Mouse (Mus musculus) embryonic facial prominence, embryonic 11.5 days (tissue): ENCODE measurements around the gene Prkcz. TPM values are rescaled to one million over a fixed set of nuclear protein-coding genes. Genes with fewer than 3 reads are reported as not detected.

Source experiments
- ATAC-seq: fragments of 200-750 bp; cut with Nextera tagmentation; replicated peaks from 2 replicates; pipeline ENCODE4 v1.8.0; 2017; ENCODE audit warnings: low read depth; ENCODE audit not compliant: insufficient number of reproducible peaks, low FRiP score, low TSS enrichment
- DNase-seq: peaks from one replicate; pipeline ENCODE4 v3.0.0-alpha.2; 2015; ENCODE audit warnings: low spot score
- H3K27ac ChIP-seq: fragments of 300-500 bp; sonication (generic); replicated peaks from 2 replicates; pipeline ENCODE4 v1.5.1; 2014; ENCODE audit warnings: mild to moderate bottlenecking, low read depth, low read length, control low read depth
- H3K27me3 ChIP-seq: fragments of 300-500 bp; sonication (generic); 2 replicates; pipeline ENCODE4 v1.6.1; 2014; ENCODE audit warnings: mild to moderate bottlenecking, low read length, moderate library complexity, mixed read lengths; ENCODE audit not compliant: control insufficient read depth, insufficient read depth
- H3K36me3 ChIP-seq: fragments of 300-500 bp; sonication (generic); replicated peaks from 2 replicates; pipeline ENCODE4 v1.6.1; 2014; ENCODE audit warnings: low read depth, mild to moderate bottlenecking, low read length, moderate library complexity, mixed read lengths; ENCODE audit not compliant: control insufficient read depth, insufficient read depth
- H3K4me1 ChIP-seq: fragments of 300-500 bp; sonication (generic); 2 replicates; pipeline ENCODE4 v1.6.1; 2014; ENCODE audit warnings: low read length, mixed read lengths; ENCODE audit not compliant: control insufficient read depth, insufficient read depth
- H3K4me2 ChIP-seq: fragments of 300-500 bp; sonication (generic); 2 replicates; pipeline ENCODE4 v1.6.1; 2014; ENCODE audit warnings: low read depth, mild to moderate bottlenecking, control low read depth, low read length, moderate library complexity
- H3K4me3 ChIP-seq: fragments of 300-500 bp; sonication (generic); 2 replicates; pipeline ENCODE4 v1.5.1; 2014; ENCODE audit warnings: low read depth, low read length, control low read depth
- H3K9ac ChIP-seq: fragments of 300-500 bp; sonication (generic); replicated peaks from 2 replicates; pipeline ENCODE4 v1.6.1; 2014; ENCODE audit warnings: mild to moderate bottlenecking, control low read depth, low read length
- H3K9me3 ChIP-seq: fragments of 300-500 bp; sonication (generic); replicated peaks from 2 replicates; pipeline ENCODE4 v1.6.1; 2016; ENCODE audit warnings: mild to moderate bottlenecking, low read length, inconsistent platforms, mixed read lengths; ENCODE audit not compliant: control insufficient read depth
- WGBS: fragments of 180-500 bp; shearing (Covaris S2); extraction: QIAGEN DNeasy Blood & Tissue Kit; methylation state at CpG from one replicate; pipeline ENCODE4 v1.1.7; 2014; 5-methylcytosine and 5-hydroxymethylcytosine counted together
- polyA plus RNA-seq: library from polyadenylated mRNA; unstranded; fragments of >200 nt; fragmentation: Nextera tagmentation; extraction: Ambion mirVana; gene quantifications from 2 replicates; pipeline ENCODE4 v1.2.1, GENCODE M21; 2014

Prkcz gene
- polyA plus RNA-seq, 1 experiment from 2014 or later = 8.1 TPM

DNA sequence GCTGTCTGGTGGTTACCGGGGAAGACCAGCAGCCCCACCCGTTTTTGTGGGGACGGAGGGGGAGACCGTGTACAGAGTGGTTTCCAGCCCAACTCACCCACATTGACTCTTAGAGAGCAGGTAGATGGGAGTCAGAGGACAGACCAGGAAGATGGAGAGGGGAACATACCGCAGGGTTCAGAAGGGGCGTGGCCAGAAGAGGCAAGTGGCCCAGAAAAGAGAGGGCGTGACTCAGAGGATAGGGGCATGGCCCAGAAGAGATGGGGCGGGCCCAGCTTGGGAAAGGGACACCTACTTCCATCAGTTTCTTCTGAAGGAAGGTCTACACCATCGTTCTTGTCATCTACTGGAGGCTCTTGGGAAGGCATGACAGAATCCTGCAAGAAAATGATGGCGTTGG lies 68.3 kb downstream of the Prkcz start:
- Histone ChIP-seq H3K4me3 (no peak overlapping the region), H3K27ac (no peak overlapping the region), H3K9me3 (no peaks in the 10 kb centered on the region), H3K9ac (no peak overlapping the region), H3K36me3 (no peaks in the 10 kb centered on the region), H3K4me2 (no peak overlapping the region), H3K4me1 (no peaks in the 10 kb centered on the region), H3K27me3 (no peaks in the 10 kb centered on the region)
- DNase-seq (no peak), ATAC-seq (no peak)
- WGBS = 90% methylated on average over 10 of the region's 10 CpGs

DNA sequence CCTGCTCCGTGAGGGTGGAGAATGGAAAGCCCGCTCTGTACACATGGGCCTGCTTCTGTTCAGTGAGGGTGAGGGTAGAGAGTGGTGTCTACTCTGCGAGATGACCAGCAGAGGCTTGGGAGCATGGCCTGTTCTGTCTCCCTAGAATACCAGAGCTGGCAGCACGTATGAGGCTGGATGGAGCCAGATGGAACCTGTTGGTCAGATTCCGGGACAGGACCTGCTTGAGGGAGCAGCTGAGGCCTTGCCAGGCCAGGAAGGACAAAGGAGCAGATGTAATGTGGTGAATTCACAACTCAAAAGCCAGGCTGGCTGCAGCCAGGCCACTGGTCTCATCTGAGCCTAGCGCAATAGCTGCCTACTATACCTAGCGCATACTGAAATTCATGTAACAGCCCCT lies 71.1 kb downstream of the Prkcz start:
- H3K9ac ChIP-seq = no peak overlapping the region
- no peaks in the 10 kb centered on the region for H3K9me3 ChIP-seq
- H3K27me3 ChIP-seq = no peaks in the 10 kb centered on the region
- H3K36me3 ChIP-seq = no peaks in the 10 kb centered on the region
- no peak for DNase-seq
- 89% methylated on average over 7 of the region's 7 CpGs for WGBS
- no peak overlapping the region for H3K27ac ChIP-seq
- no peak for ATAC-seq
- no peak overlapping the region for H3K4me2 ChIP-seq
- no peaks in the 10 kb centered on the region; the same call in 1 of the 2 replicates for H3K4me1 ChIP-seq
- H3K4me3 ChIP-seq = no peak overlapping the region

DNA sequence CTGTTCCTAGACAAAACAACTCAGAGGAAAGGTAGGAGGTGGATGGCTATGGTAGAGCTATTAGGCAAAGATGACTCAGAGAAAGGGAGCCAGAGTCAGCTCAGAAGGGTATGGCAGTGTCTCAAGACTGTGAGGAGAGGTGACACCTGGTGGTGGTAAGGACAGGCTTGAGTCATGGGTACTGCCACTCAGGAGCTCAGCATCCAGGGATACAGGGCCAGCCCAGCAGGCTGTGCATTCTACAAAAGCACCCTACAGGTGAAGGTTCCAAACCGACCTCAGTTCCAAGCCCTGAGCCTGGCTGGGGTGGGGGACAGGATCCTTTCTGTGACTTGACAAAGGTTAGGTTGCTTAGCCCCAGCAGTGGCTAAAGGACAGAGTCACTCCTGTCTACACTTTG lies 72.6 kb downstream of the Prkcz start:
- Histone ChIP-seq H3K9me3 (no peaks in the 10 kb centered on the region), H3K27me3 (no peaks in the 10 kb centered on the region), H3K9ac (no peak overlapping the region), H3K4me1 (peaks cover 4% of the 10 kb centered on the region; the same call in 1 of the 2 replicates), H3K27ac (no peak overlapping the region), H3K4me3 (no peak overlapping the region), H3K36me3 (no peaks in the 10 kb centered on the region), H3K4me2 (no peak overlapping the region)
- DNase-seq (no peak), ATAC-seq (no peak)
- 75% methylated on average over 1 of the region's 1 CpGs for WGBS

DNA sequence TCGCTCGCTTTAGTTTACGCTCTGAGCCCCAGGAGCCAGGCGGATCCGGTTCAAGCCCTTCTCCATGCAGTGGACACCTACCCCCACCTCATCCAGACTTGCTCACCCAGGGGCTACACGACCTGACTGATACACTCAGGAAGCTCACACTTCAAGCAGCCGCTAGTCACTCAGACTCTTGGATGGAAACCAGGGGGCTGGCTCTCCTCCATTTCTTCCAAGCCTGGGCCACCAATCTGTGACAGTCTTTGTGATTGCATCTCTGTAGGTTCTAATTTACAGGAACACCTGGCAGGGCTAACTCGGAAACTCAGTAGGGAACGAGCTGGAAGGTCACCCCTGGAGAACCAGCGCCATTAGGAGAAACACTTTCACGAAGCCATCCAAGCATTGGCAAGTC lies 73.4 kb downstream of the Prkcz start:
- H3K27me3 ChIP-seq = no peaks in the 10 kb centered on the region
- DNase-seq (no peak), ATAC-seq (no peak)
- no peaks in the 10 kb centered on the region for H3K9me3 ChIP-seq
- H3K4me1 ChIP-seq = peaks cover 4% of the 10 kb centered on the region; the same call in 1 of the 2 replicates
- no peak overlapping the region for H3K4me2 ChIP-seq
- no peak overlapping the region for H3K4me3 ChIP-seq
- no peak overlapping the region for H3K27ac ChIP-seq
- 90% methylated on average over 11 of the region's 11 CpGs for WGBS
- no peaks in the 10 kb centered on the region for H3K36me3 ChIP-seq
- no peak overlapping the region for H3K9ac ChIP-seq

DNA sequence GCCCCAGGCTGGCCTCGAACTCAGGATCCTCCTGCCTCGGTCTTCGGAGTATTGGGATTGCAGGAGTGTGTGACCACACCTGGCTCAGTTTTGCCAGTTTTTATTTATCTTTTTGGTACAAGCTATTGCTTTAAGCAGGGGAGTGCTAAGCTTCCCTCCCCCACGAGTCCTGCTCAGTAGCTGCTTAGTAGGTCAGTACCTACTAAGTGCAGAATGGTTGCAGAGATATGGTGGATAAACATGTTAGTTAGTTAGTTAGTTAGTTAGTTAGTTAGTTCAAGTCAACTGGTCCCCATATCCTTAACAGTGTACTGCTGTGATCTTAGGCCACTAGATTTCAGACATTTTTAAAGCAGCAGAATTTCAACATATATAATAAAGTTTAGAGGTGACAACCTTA lies 75.1 kb downstream of the Prkcz start:
- DNase-seq (no peak), ATAC-seq (no peak)
- H3K4me1 ChIP-seq = peaks cover 4% of the 10 kb centered on the region; the same call in 1 of the 2 replicates
- WGBS = 90% methylated on average over 4 of the region's 4 CpGs
- H3K9ac ChIP-seq = no peak overlapping the region
- H3K4me3 ChIP-seq = no peak overlapping the region
- no peaks in the 10 kb centered on the region for H3K27me3 ChIP-seq
- no peaks in the 10 kb centered on the region for H3K36me3 ChIP-seq
- no peak overlapping the region for H3K27ac ChIP-seq
- H3K9me3 ChIP-seq = no peaks in the 10 kb centered on the region
- H3K4me2 ChIP-seq = no peak overlapping the region

DNA sequence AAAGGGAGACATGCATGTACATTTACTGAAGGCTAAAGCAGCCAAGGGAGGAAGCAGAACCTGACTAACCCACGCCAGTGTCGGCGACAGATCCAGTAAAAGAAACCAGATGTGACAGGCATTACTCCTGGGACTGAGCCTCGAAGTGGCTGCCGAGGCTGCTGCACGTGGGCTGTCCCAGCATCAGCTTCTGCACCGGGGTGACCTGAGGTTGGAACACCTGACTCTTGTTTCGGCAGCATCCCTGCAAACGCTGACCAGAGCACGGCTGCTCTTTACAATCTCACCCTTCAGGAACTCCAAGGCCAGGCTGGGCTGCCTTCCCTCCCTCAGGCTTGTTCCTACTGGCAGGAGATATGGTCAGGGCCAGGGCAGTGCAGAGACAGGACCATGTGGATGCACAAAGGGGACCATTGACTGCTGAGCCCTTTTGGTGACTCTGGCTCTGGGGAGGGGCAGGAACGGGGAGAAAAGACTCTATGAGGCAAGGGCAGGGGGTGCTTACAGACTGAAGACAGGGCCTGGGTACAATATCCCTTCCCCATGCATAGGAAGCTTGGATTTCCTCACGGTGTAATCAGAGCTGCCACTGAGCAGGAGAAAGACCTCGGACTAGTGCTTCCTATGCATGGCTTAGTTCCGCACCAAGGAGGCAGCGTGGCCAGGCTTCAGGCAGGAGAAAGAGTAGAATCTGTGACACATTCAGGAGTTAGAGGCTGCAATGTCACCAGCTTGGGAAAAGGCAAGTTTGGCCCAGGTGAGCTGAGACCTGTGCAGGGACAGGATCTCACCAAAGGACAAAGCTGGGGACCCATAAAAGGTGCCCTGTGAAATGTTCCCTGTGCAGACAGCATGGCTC lies 76.4 kb downstream of the Prkcz start:
- DNase-seq = peak; percentile 63
- Histone ChIP-seq H3K9ac (no peak overlapping the region), H3K27ac (peak overlapping the region; percentile 48), H3K4me2 (0 out of 2 replicates have a peak overlapping the region, but pooled peaks have one; percentile 3), H3K27me3 (no peaks in the 10 kb centered on the region), H3K36me3 (no peaks in the 10 kb centered on the region), H3K9me3 (no peaks in the 10 kb centered on the region), H3K4me3 (no peak overlapping the region), H3K4me1 (peaks cover 4% of the 10 kb centered on the region; the same call in 1 of the 2 replicates)
- WGBS = 32% methylated on average over 15 of the region's 15 CpGs
- ATAC-seq = no peak

DNA sequence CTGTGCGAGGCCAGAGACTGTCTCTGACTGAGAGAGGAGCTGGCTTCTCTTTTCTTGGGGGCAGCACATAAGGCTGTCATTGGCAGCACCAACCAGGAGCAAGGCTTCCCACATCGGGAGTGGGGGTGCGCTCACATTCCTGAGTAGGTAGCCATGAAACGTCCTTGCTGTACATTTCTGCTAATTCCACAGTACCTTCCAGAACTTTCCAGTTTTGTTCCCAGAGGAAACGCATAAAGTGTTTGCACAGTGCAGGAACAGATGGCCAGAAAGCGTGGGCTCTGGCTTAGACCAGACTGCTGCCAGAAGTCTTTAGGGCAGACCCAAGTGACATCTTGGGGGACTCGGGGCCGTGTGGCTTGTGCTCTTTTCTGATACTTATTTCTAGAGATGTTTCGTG lies 77.6 kb downstream of the Prkcz start:
- no peaks in the 10 kb centered on the region for H3K9me3 ChIP-seq
- DNase-seq (peak; percentile 60), ATAC-seq (no peak)
- H3K4me1 ChIP-seq = peaks cover 4% of the 10 kb centered on the region; the same call in 1 of the 2 replicates
- 34% methylated on average over 9 of the region's 9 CpGs for WGBS
- peak overlapping the region; percentile 32 for H3K4me2 ChIP-seq
- H3K36me3 ChIP-seq = no peaks in the 10 kb centered on the region
- 0 out of 2 replicates have a peak overlapping the region, but pooled peaks have one; percentile 15 for H3K4me3 ChIP-seq
- peak overlapping the region; percentile 97 for H3K27ac ChIP-seq
- no peaks in the 10 kb centered on the region for H3K27me3 ChIP-seq
- peak overlapping the region; percentile 28; the same call in 1 of the 2 replicates for H3K9ac ChIP-seq

DNA sequence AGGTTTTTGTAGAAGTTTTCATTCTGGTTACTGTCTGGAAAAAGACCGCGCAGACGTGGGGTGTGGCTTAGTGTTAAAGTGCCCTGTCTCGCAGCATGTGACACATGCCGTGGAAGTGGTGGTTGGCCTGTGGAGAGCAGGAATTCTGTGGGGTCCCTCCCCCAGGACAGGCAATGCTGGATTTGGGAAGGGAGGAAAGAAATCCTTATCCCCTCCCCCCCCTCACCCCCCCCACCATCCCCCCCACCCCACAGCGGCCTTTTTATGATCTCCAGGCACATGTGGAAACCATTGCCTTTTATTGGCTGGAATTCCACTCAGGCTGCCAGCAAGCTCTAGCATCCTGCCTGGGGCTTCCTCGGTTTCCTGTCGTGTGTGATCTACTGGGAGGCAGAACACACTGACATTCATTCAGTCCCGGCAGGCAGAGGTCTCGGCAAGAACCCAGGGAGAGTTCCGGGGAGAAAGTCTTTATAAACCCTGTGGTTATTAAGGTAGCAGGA lies 78.1 kb downstream of the Prkcz start:
- Histone ChIP-seq H3K9ac (peak overlapping the region; percentile 28; the same call in 1 of the 2 replicates), H3K27me3 (no peaks in the 10 kb centered on the region), H3K36me3 (no peaks in the 10 kb centered on the region), H3K4me1 (peaks cover 6% of the 10 kb centered on the region; the same call in 1 of the 2 replicates), H3K4me2 (peak overlapping the region; percentile 32), H3K27ac (peak overlapping the region; percentile 97), H3K9me3 (no peaks in the 10 kb centered on the region), H3K4me3 (0 out of 2 replicates have a peak overlapping the region, but pooled peaks have one; percentile 15)
- DNase-seq (peak; percentile 91), ATAC-seq (peak; percentile 77)
- WGBS = 23% methylated on average over 11 of the region's 11 CpGs
